Mouse (Mus musculus) liver, embryonic 14.5 days (tissue): ENCODE measurements around the gene Ros1. TPM values are rescaled to one million over a fixed set of nuclear protein-coding genes. Genes with fewer than 3 reads are reported as not detected.

Experiments used
- ATAC-seq: fragments of 200-750 bp; cut with Nextera tagmentation; 2 replicates; pipeline ENCODE4 v1.8.0; 2017; ENCODE audit warnings: moderate number of reproducible peaks, mild to moderate bottlenecking, moderate library complexity; ENCODE audit not compliant: insufficient read depth
- DNase-seq, 3 experiments: peaks; one replicate each; pipeline ENCODE4 v3.0.0-alpha.2; 2012 to 2013; ENCODE audit warnings: low read depth in 3 of 3, low spot score in 3 of 3
- H3K27ac ChIP-seq: fragments of 300-500 bp; sonication (generic); 2 replicates; pipeline ENCODE4 v1.5.1; 2014; ENCODE audit warnings: moderate library complexity, mild to moderate bottlenecking, control low read depth, inconsistent platforms
- H3K27me3 ChIP-seq: fragments of 300-500 bp; sonication (generic); 2 replicates; pipeline ENCODE4 v1.6.1; 2014; ENCODE audit warnings: mild to moderate bottlenecking, low read length, moderate library complexity; ENCODE audit not compliant: control insufficient read depth, insufficient read depth
- H3K36me3 ChIP-seq: fragments of 300-500 bp; sonication (generic); replicated peaks from 2 replicates; pipeline ENCODE4 v1.6.1; 2014; ENCODE audit warnings: low read depth; ENCODE audit not compliant: control insufficient read depth, insufficient read depth
- H3K4me1 ChIP-seq, 2 experiments: fragments of 200-500 bp in 1 of 2; fragments of 300-500 bp in 1 of 2; sonication (generic) in 1 of 2; replicated peaks; 2 replicates each; pipeline ENCODE4 v1.6.1; 2012 to 2014; ENCODE audit warnings: antibody characterized with exemption in 1 of 2, inconsistent platforms in 1 of 2, low read length in 1 of 2; ENCODE audit not compliant: control insufficient read depth in 2 of 2, insufficient read depth in 2 of 2
- H3K4me2 ChIP-seq: fragments of 300-500 bp; sonication (generic); 2 replicates; pipeline ENCODE4 v1.6.1; 2014; ENCODE audit warnings: low read depth, mild to moderate bottlenecking, control low read depth, moderate library complexity
- H3K4me3 ChIP-seq, 2 experiments: fragments of 200-500 bp in 1 of 2; fragments of 300-500 bp in 1 of 2; sonication (generic) in 1 of 2; 2 replicates each; pipeline ENCODE4 v1.5.1; 2012 to 2014; ENCODE audit warnings: low read depth in 2 of 2, low read length in 2 of 2, mild to moderate bottlenecking in 2 of 2, control low read depth in 1 of 2, inconsistent platforms in 1 of 2, moderate library complexity in 1 of 2; ENCODE audit not compliant: insufficient read depth in 1 of 2
- H3K9ac ChIP-seq: fragments of 300-500 bp; sonication (generic); replicated peaks from 2 replicates; pipeline ENCODE4 v1.6.1; 2014; ENCODE audit warnings: mild to moderate bottlenecking, control low read depth, moderate library complexity
- H3K9me3 ChIP-seq: fragments of 300-500 bp; sonication (generic); 2 replicates; pipeline ENCODE4 v1.6.1; 2016; ENCODE audit warnings: low read length, mixed read lengths; ENCODE audit not compliant: control insufficient read depth
- CTCF ChIP-seq: IDR thresholded peaks from 2 replicates; pipeline ENCODE4 v1.5.1; 2016; ENCODE audit warnings: antibody characterized with exemption, low read depth, control low read depth
- EP300 ChIP-seq: IDR thresholded peaks from 2 replicates; pipeline ENCODE4 v1.6.1; 2016; ENCODE audit warnings: antibody characterized with exemption, low read depth
- WGBS: fragments of 180-500 bp; shearing (Covaris S2); extraction: QIAGEN DNeasy Blood & Tissue Kit; methylation state at CpG from one replicate; pipeline ENCODE4 v1.1.7; 2014; ENCODE audit not compliant: insufficient replicate concordance; 5-methylcytosine and 5-hydroxymethylcytosine counted together
- polyA plus RNA-seq, 2 experiments: library from polyadenylated mRNA; depleted of rRNA in 1 of 2; stranded (reverse) in 1 of 2; unstranded in 1 of 2; fragments of >200 nt; fragmentation: Nextera tagmentation in 1 of 2; extraction: Ambion mirVana in 1 of 2; gene quantifications; 2 replicates each; pipeline versions ENCODE4 v1.2.1 to v1.2.3; 2012 to 2014

The Ros1 gene
- polyA plus RNA-seq, 2 experiments, result 0.03 to 0.05 TPM

DNA sequence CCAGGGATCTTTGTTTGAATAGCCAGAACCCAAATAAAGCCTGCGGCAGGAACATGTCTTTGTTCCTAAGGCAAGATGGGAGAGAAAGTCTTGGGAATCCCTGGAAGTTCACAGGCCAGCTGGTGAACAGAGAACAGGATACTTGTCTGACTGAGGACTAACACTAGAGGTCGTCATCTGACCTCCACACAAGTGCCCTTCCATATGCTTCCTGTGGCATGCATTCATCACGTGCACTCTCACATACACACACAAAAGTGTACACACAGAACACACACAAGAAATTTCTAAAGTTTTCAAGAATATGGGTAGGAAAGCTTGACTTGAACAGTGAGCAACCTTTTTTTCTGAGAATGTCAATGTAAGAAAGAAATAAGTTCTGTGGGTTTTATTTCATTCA, 34.4 kb downstream of the Ros1 start:
- H3K27me3 ChIP-seq, result no peaks in the 10 kb centered on the region
- no peaks in the 10 kb centered on the region for H3K4me1 ChIP-seq
- no peaks in the 10 kb centered on the region for H3K36me3 ChIP-seq
- H3K27ac ChIP-seq, result no peak overlapping the region
- ATAC-seq (no peak), DNase-seq (no peak)
- no peak overlapping the region for H3K4me3 ChIP-seq
- no peaks in the 10 kb centered on the region for H3K9me3 ChIP-seq
- 37% methylated on average over 3 of the region's 3 CpGs for WGBS
- TF ChIP-seq CTCF (peak; percentile 34; the same call in 1 of the 2 replicates), EP300 (no peak)
- no peak overlapping the region for H3K9ac ChIP-seq
- no peak overlapping the region for H3K4me2 ChIP-seq

DNA sequence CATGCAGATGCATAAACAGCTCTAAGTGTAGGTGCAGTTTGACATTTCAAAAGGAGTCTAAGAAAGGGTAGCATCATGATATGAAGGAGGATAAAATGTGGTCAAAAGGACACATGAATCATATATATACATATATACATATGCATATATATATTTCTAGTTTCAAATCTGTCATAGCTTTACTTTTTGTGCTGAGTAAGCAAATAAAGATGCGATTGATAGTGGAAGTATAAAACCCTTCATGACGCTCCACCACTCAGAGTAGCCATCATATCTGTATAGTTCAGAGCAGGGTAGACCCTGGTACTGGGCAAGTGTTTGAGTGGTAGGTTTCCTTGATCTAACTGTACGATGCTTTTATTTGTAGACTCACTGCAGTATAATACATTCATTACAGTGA, 35.3 kb downstream of the Ros1 start:
- ATAC-seq (no peak), DNase-seq (no peak)
- Histone ChIP-seq H3K36me3 (no peaks in the 10 kb centered on the region), H3K27ac (no peak overlapping the region), H3K27me3 (no peaks in the 10 kb centered on the region), H3K4me3 (no peak overlapping the region), H3K9me3 (no peaks in the 10 kb centered on the region), H3K9ac (no peak overlapping the region), H3K4me2 (no peak overlapping the region), H3K4me1 (no peaks in the 10 kb centered on the region)
- 71% methylated on average over 3 of the region's 3 CpGs for WGBS
- TF ChIP-seq CTCF (no peak), EP300 (no peak)

DNA sequence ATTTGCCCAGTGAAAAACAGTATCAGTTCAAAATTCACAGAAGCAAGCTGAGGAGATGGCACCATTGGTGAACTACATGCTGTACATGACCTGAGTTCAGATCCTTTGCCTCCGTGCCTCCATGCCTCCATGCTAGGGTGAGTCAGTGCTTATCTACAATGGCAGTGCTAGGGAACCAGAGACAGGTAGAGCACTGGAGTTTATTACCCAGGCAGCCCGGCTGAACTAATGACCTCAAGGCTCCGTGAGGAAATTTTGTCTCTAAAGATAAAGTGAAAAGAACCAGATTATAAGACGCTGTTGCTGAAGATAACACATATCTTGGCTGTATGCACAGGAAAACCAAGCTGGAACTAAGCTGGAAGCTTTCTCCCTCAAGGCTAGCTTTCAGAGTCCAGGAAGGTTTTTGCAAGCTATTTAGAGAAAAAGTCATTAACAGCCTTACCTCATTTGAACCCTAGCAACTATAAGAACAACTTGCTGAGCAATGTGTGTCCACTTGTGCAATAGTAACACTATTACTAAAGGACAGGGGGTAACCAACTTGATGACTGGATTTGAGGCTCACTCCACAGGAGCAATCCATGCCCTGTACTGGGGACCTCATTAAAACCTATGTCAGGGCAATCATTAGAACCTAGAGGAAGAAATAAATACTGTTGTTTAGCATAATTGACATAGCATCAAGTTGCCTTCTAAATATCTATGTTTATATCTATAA, 61.5 kb downstream of the Ros1 start:
- H3K9me3 ChIP-seq, result no peaks in the 10 kb centered on the region
- no peaks in the 10 kb centered on the region for H3K4me1 ChIP-seq
- no peaks in the 10 kb centered on the region for H3K27me3 ChIP-seq
- no peak overlapping the region for H3K9ac ChIP-seq
- H3K27ac ChIP-seq, result no peak overlapping the region
- no peaks in the 10 kb centered on the region for H3K36me3 ChIP-seq
- 14% methylated on average over 4 of the region's 4 CpGs for WGBS
- TF ChIP-seq EP300, result no peak
- TF ChIP-seq CTCF, result no peak
- ATAC-seq (no peak), DNase-seq (no peak)
- no peak overlapping the region for H3K4me2 ChIP-seq
- no peak overlapping the region for H3K4me3 ChIP-seq

DNA sequence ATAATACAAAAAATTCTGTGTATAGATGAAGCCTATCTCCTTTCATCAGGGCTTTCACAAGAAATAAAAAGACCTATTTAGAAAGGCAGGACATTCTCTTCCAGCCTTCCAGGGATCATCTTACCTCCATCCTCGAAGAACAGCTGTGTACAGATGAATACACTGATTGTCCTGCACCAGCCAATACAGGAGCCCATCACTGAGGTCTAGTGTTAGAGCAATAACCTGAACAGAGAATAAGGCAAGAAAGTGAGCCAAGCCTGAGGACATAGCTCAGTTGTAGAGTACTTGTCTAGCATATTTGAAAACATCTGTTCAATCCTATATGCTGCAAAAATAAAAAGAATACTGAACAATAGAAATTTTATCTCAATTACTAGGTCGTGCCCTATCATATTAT, 64.3 kb downstream of the Ros1 start:
- 34% methylated on average over 2 of the region's 2 CpGs for WGBS
- no peaks in the 10 kb centered on the region for H3K4me1 ChIP-seq
- no peak overlapping the region for H3K9ac ChIP-seq
- no peak overlapping the region for H3K27ac ChIP-seq
- H3K4me2 ChIP-seq, result no peak overlapping the region
- H3K27me3 ChIP-seq, result no peaks in the 10 kb centered on the region
- TF ChIP-seq CTCF (no peak), EP300 (no peak)
- no peaks in the 10 kb centered on the region for H3K36me3 ChIP-seq
- ATAC-seq, result no peak
- H3K4me3 ChIP-seq, result no peak overlapping the region
- no peaks in the 10 kb centered on the region for H3K9me3 ChIP-seq
- DNase-seq, result no peak

DNA sequence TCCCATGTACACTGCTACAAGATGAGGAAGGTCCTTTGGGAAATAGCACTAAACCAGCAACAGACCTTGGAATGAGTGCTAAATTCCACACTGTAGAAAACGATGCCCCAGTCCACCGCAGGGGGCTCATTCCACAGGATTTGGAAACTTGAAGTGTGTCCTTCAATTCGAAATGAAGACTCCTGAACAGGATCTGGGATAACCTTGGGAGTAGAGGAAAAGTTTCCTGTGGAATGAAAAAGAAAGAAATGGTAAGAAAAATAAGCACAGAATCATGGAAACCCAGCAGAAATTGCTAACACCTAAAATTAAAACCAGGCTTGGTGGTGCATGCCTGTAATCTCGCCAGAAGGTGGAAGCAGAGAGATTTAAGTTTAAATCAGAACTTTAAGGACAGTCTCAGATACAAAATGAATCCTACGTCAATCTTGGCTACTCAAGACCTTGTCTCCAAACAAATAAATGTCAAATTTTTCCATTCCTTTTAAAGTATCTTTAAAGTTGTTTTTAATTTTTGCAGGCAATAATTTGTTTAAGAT, 66.1 kb downstream of the Ros1 start:
- Histone ChIP-seq H3K9ac (no peak overlapping the region), H3K4me3 (no peak overlapping the region), H3K4me2 (no peak overlapping the region), H3K36me3 (no peaks in the 10 kb centered on the region), H3K4me1 (no peaks in the 10 kb centered on the region), H3K27me3 (no peaks in the 10 kb centered on the region), H3K9me3 (no peaks in the 10 kb centered on the region), H3K27ac (no peak overlapping the region)
- 39% methylated on average over 5 of the region's 5 CpGs for WGBS
- DNase-seq (no peak), ATAC-seq (no peak)
- TF ChIP-seq CTCF (no peak), EP300 (no peak)
